Mouse (Mus musculus) heart, postnatal 0 days (tissue): ENCODE measurements around the gene Aldh1l2. TPM values are rescaled to one million over a fixed set of nuclear protein-coding genes. Genes with fewer than 3 reads are reported as not detected.

Experiments used
- ATAC-seq: fragments of 200-750 bp; cut with Nextera tagmentation; 2 replicates; pipeline ENCODE4 v1.8.0; 2017; ENCODE audit warnings: low read depth, moderate number of reproducible peaks, moderate library complexity; ENCODE audit not compliant: insufficient read depth
- DNase-seq: peaks from one replicate; pipeline ENCODE4 v3.0.0-alpha.2; 2016; ENCODE audit warnings: low spot score
- H3K27ac ChIP-seq: fragments of 300-500 bp; sonication (generic); 2 replicates; pipeline ENCODE4 v1.5.1; 2014; ENCODE audit warnings: low read depth, mild to moderate bottlenecking
- H3K27me3 ChIP-seq: fragments of 300-500 bp; sonication (generic); 2 replicates; pipeline ENCODE4 v1.6.1; 2014; ENCODE audit warnings: low read length, mixed read lengths; ENCODE audit not compliant: control insufficient read depth, insufficient read depth
- H3K36me3 ChIP-seq: fragments of 300-500 bp; sonication (generic); replicated peaks from 2 replicates; pipeline ENCODE4 v1.6.1; 2014; ENCODE audit warnings: low read length, mixed read lengths; ENCODE audit not compliant: control insufficient read depth, insufficient read depth
- H3K4me1 ChIP-seq: fragments of 300-500 bp; sonication (generic); 2 replicates; pipeline ENCODE4 v1.6.1; 2014; ENCODE audit warnings: antibody characterized with exemption; ENCODE audit not compliant: control insufficient read depth, insufficient read depth
- H3K4me2 ChIP-seq: fragments of 300-500 bp; sonication (generic); 2 replicates; pipeline ENCODE4 v1.6.1; 2014; ENCODE audit warnings: low read depth, mild to moderate bottlenecking, low read length, moderate library complexity
- H3K4me3 ChIP-seq: fragments of 300-500 bp; sonication (generic); 2 replicates; pipeline ENCODE4 v1.5.1; 2014; ENCODE audit warnings: low read depth, low read length
- H3K9ac ChIP-seq: fragments of 300-500 bp; sonication (generic); replicated peaks from 2 replicates; pipeline ENCODE4 v1.6.1; 2014; ENCODE audit warnings: low read depth, low read length, mixed read lengths
- H3K9me3 ChIP-seq: fragments of 300-500 bp; sonication (generic); replicated peaks from 2 replicates; pipeline ENCODE4 v1.6.1; 2016; ENCODE audit warnings: low read length; ENCODE audit not compliant: control insufficient read depth
- EP300 ChIP-seq: IDR thresholded peaks from 2 replicates; pipeline ENCODE4 v1.6.1; 2016; ENCODE audit warnings: antibody characterized with exemption, low read depth
- WGBS: fragments of 180-500 bp; shearing (Covaris S2); extraction: QIAGEN DNeasy Blood & Tissue Kit; methylation state at CpG from one replicate; pipeline ENCODE4 v1.1.7; 2014; 5-methylcytosine and 5-hydroxymethylcytosine counted together
- polyA plus RNA-seq: library from polyadenylated mRNA; unstranded; fragments of >200 nt; fragmentation: Nextera tagmentation; extraction: Ambion mirVana; gene quantifications from 2 replicates; pipeline ENCODE4 v1.2.1, GENCODE M21; 2015
- total RNA-seq: library from RNA; depleted of rRNA; stranded (reverse); fragments of >200 nt; gene quantifications from 2 replicates; pipeline ENCODE4 v1.2.3, GENCODE M21; 2014; ENCODE audit warnings: low replicate concordance; rRNA removed

Gene Aldh1l2
- total and polyA plus RNA-seq, 2 experiments from 2014 or later = 4.6 to 16.2 TPM

DNA sequence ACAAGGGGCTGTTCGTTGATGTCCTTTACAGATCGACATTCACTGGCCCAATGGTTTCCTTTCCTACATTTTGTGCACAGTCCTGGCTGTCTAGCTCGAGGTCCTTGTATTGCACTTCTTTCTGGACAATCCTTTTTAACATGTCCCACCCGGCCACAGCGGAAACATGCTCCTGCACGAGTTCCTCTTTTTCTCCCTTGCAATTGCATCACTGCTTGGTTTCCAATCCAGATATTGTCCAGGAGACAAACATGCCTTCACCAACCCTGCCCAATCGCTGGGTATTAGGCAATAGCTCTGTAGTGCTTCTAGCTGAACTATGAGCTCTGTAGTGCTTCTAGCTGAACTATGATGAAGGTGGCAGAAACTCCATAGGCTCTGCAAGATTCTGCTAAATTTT, 85.4 kb downstream of the Aldh1l2 start:
- Histone ChIP-seq H3K9me3 (peaks cover 20% of the 10 kb centered on the region), H3K27me3 (no peaks in the 10 kb centered on the region), H3K9ac (no peak overlapping the region), H3K4me3 (no peak overlapping the region), H3K36me3 (no peaks in the 10 kb centered on the region), H3K27ac (no peak overlapping the region), H3K4me2 (no peak overlapping the region), H3K4me1 (no peaks in the 10 kb centered on the region)
- WGBS = 84% methylated on average over 7 of the region's 7 CpGs
- no peak for TF ChIP-seq EP300
- DNase-seq (no peak), ATAC-seq (no peak)

Other genes starting within 250 kb of the Aldh1l2 start
- gene Slc41a2, start 196.3 kb downstream of the Aldh1l2 start, total RNA-seq = 0.43 and 5.6 TPM in 2 replicates
- 0.45 and 0.49 TPM in 2 replicates for gene Slc41a2, start 196.3 kb downstream of the Aldh1l2 start, polyA plus RNA-seq
- 0.81 and 0.88 TPM in 2 replicates for gene D10Wsu102e, start 173.9 kb downstream of the Aldh1l2 start, total RNA-seq
- gene D10Wsu102e, start 173.9 kb downstream of the Aldh1l2 start, polyA plus RNA-seq = 0.16 and 0.18 TPM in 2 replicates
- gene Washc4, start 9.6 kb upstream of the Aldh1l2 start, total RNA-seq = 7.9 and 13.2 TPM in 2 replicates
- 15.1 and 17.1 TPM in 2 replicates for gene Washc4, start 9.6 kb upstream of the Aldh1l2 start, polyA plus RNA-seq
- gene Appl2, start 114.6 kb upstream of the Aldh1l2 start, total RNA-seq = 19.7 and 39.9 TPM in 2 replicates
- gene Appl2, start 114.6 kb upstream of the Aldh1l2 start, polyA plus RNA-seq = 25.4 and 30.6 TPM in 2 replicates
- gene 1500009L16Rik, start 188.7 kb upstream of the Aldh1l2 start, total RNA-seq = 8.3 and 13.4 TPM in 2 replicates
- 13.4 and 13.8 TPM in 2 replicates for gene 1500009L16Rik, start 188.7 kb upstream of the Aldh1l2 start, polyA plus RNA-seq